Mouse (Mus musculus) E14TG2a.4 (cell line): Measurements from ENCODE around the gene Ahnak.

ENCODE experiments used
- CTCF ChIP-seq: conservative IDR thresholded peaks from 2 replicates; pipeline ENCODE4 v1.5.1; 2014; ENCODE audit warnings: low read length
- POU5F1 ChIP-seq: IDR thresholded peaks from 2 replicates; pipeline ENCODE4 v1.6.1; 2014; ENCODE audit warnings: low read length, borderline replicate concordance

DNA sequence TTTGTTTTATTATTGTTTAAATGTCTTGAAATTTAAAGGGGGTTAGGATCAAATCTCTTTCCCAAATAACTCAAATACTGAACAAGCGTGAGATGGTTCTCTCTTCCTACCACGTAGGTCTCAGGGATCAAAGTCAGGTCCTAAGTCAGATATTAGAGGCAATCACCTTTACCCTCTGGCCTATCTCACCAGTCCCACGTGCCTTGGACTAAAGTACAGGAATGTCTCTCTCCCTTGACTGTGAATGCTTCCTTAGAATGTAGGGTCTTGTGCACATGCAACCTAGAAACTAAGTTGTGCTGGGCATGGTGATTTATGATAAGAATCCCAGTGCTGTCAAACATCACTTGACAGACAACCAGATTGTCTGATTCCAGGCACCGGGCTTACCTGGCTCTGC lies 50.2 kb downstream of the Ahnak start:
- TF ChIP-seq CTCF (no peak), POU5F1 (no peak)
